Mouse (Mus musculus) stomach, postnatal 0 days (tissue): ENCODE measurements around the gene Mrpl46. TPM values are rescaled to one million over a fixed set of nuclear protein-coding genes. Genes with fewer than 3 reads are reported as not detected.

Source experiments
- ATAC-seq: fragments of 200-750 bp; cut with Nextera tagmentation; 2 replicates; pipeline ENCODE4 v1.8.0; 2017; ENCODE audit not compliant: low FRiP score, low TSS enrichment
- DNase-seq: peaks from one replicate; pipeline ENCODE4 v3.0.0-alpha.2; 2016; ENCODE audit warnings: low spot score
- H3K27ac ChIP-seq: fragments of 300-500 bp; sonication (generic); replicated peaks from 2 replicates; pipeline ENCODE4 v1.5.1; 2014; ENCODE audit warnings: mild to moderate bottlenecking, control low read depth
- H3K27me3 ChIP-seq: fragments of 300-500 bp; sonication (generic); 2 replicates; pipeline ENCODE4 v1.6.1; 2014; ENCODE audit warnings: low read length; ENCODE audit not compliant: control insufficient read depth, insufficient read depth
- H3K36me3 ChIP-seq: fragments of 300-500 bp; sonication (generic); 2 replicates; pipeline ENCODE4 v1.6.1; 2014; ENCODE audit warnings: low read length, mixed read lengths; ENCODE audit not compliant: control insufficient read depth, insufficient read depth
- H3K4me1 ChIP-seq: fragments of 300-500 bp; sonication (generic); replicated peaks from 2 replicates; pipeline ENCODE4 v1.6.1; 2014; ENCODE audit warnings: antibody characterized with exemption; ENCODE audit not compliant: control insufficient read depth, insufficient read depth
- H3K4me2 ChIP-seq: fragments of 300-500 bp; sonication (generic); replicated peaks from 2 replicates; pipeline ENCODE4 v1.6.1; 2014; ENCODE audit warnings: low read depth, mild to moderate bottlenecking, control low read depth, moderate library complexity
- H3K4me3 ChIP-seq: fragments of 300-500 bp; sonication (generic); 2 replicates; pipeline ENCODE4 v1.5.1; 2014; ENCODE audit warnings: low read depth, low read length, control low read depth
- H3K9ac ChIP-seq: fragments of 300-500 bp; sonication (generic); 2 replicates; pipeline ENCODE4 v1.6.1; 2014; ENCODE audit warnings: mild to moderate bottlenecking, low read length, control low read depth, mixed read lengths
- H3K9me3 ChIP-seq: fragments of 300-500 bp; sonication (generic); 2 replicates; pipeline ENCODE4 v1.6.1; 2016; ENCODE audit warnings: low read length; ENCODE audit not compliant: control insufficient read depth
- CTCF ChIP-seq: IDR thresholded peaks from 2 replicates; pipeline ENCODE4 v1.5.1; 2016; ENCODE audit warnings: antibody characterized with exemption, low read depth, mild to moderate bottlenecking, moderate library complexity
- EP300 ChIP-seq: optimal IDR thresholded peaks from 2 replicates; pipeline ENCODE3; 2016; ENCODE audit warnings: antibody characterized with exemption
- WGBS: fragments of 180-500 bp; shearing (Covaris S2); extraction: QIAGEN DNeasy Blood & Tissue Kit; methylation state at CpG from one replicate; pipeline ENCODE4 v1.1.7; 2014; 5-methylcytosine and 5-hydroxymethylcytosine counted together
- polyA plus RNA-seq: library from polyadenylated mRNA; unstranded; fragments of >200 nt; fragmentation: Nextera tagmentation; extraction: Ambion mirVana; gene quantifications from 2 replicates; pipeline ENCODE4 v1.2.1, GENCODE M21; 2015

Gene Mrpl46
- polyA plus RNA-seq, 1 experiment from 2014 or later: 55.5 TPM

GRCm38 (mm10) chr7:78778741-78779140 is 4.6 kb downstream of the Mrpl46 start:
- 89% methylated on average over 5 of the region's 5 CpGs for WGBS
- Histone ChIP-seq H3K27ac (no peak overlapping the region), H3K36me3 (peaks cover 15% of the 10 kb centered on the region), H3K4me2 (no peak overlapping the region), H3K4me3 (no peak overlapping the region), H3K9me3 (no peaks in the 10 kb centered on the region), H3K4me1 (peaks cover 5% of the 10 kb centered on the region; the same call in 1 of the 2 replicates), H3K27me3 (no peaks in the 10 kb centered on the region), H3K9ac (no peak overlapping the region)
- no peak for DNase-seq
- ATAC-seq: no peak
- TF ChIP-seq CTCF: no peak

DNA sequence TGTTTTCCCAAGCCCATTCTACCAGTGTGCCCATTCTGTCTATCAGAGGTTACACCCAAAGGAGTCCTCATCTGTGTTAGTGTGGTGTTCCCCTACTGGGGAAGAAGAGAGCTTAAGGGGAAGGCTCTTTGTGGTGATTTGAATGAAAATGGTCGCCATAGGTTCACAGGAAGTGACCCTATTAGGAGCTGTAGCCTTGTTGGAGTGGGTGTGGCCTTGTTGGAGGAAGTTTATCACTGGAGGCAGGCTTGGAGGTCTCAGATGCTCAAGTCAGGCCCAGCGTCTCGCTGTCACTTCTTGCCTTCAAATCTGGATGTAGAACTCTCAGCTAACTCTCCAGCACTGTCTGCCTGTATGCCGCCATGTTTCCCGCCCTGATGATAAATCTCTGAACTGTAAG is 12.4 kb downstream of the Mrpl46 start:
- no peaks in the 10 kb centered on the region for H3K9me3 ChIP-seq
- no peak overlapping the region for H3K9ac ChIP-seq
- H3K4me2 ChIP-seq: no peak overlapping the region
- peaks cover 9% of the 10 kb centered on the region; the same call in 1 of the 2 replicates for H3K36me3 ChIP-seq
- no peak overlapping the region for H3K4me3 ChIP-seq
- no peak for ATAC-seq
- WGBS: 88% methylated on average over 5 of the region's 5 CpGs
- DNase-seq: no peak
- H3K4me1 ChIP-seq: 0 out of 2 replicates have a peak, but pooled peaks cover 2% of the 10 kb centered on the region
- no peak overlapping the region for H3K27ac ChIP-seq
- no peak for TF ChIP-seq EP300
- H3K27me3 ChIP-seq: no peaks in the 10 kb centered on the region

- Histone ChIP-seq H3K4me1 (0 out of 2 replicates have a peak, but pooled peaks cover 2% of the 10 kb centered on the region), H3K9me3 (no peaks in the 10 kb centered on the region), H3K4me3 (no peak overlapping the region), H3K36me3 (0 out of 2 replicates have a peak, but pooled peaks cover 3% of the 10 kb centered on the region), H3K9ac (no peak overlapping the region), H3K4me2 (no peak overlapping the region), H3K27ac (peak overlapping the region; percentile 49; the same call in 1 of the 2 replicates), H3K27me3 (no peaks in the 10 kb centered on the region)
- WGBS: 18% methylated on average over 7 of the region's 7 CpGs
- no peak for TF ChIP-seq CTCF
- TF ChIP-seq EP300: no peak
- peak; percentile 44; the same call in 1 of the 2 replicates for ATAC-seq
- no peak for DNase-seq
Measured at GRCm38 (mm10) chr7:78769075-78769652, 14.2 kb downstream of the Mrpl46 start.

GRCm38 (mm10) chr7:78767929-78768531 is 15.3 kb downstream of the Mrpl46 start:
- no peak for ATAC-seq

GRCm38 (mm10) chr7:78766019-78766683 is 17.2 kb downstream of the Mrpl46 start:
- Histone ChIP-seq H3K9ac (no peak overlapping the region), H3K27ac (no peak overlapping the region), H3K4me3 (no peak overlapping the region), H3K27me3 (no peaks in the 10 kb centered on the region), H3K4me2 (no peak overlapping the region), H3K4me1 (0 out of 2 replicates have a peak, but pooled peaks cover 2% of the 10 kb centered on the region), H3K36me3 (no peaks in the 10 kb centered on the region), H3K9me3 (no peaks in the 10 kb centered on the region)
- DNase-seq (peak; percentile 75), ATAC-seq (peak; percentile 22; the same call in 1 of the 2 replicates)
- WGBS: 23% methylated on average over 18 of the region's 18 CpGs
- TF ChIP-seq EP300 (no peak), CTCF (peak; percentile 91)

More at GRCm38 (mm10) chr7:78767929-78768531, 15.3 kb downstream of the Mrpl46 start:
- 92% methylated on average over 12 of the region's 12 CpGs for WGBS
- TF ChIP-seq CTCF: no peak
- TF ChIP-seq EP300: no peak
- H3K4me1 ChIP-seq: 0 out of 2 replicates have a peak, but pooled peaks cover 2% of the 10 kb centered on the region
- H3K9ac ChIP-seq: no peak overlapping the region
- no peaks in the 10 kb centered on the region for H3K27me3 ChIP-seq
- DNase-seq: no peak
- no peak overlapping the region for H3K27ac ChIP-seq
- no peaks in the 10 kb centered on the region for H3K9me3 ChIP-seq
- no peaks in the 10 kb centered on the region for H3K36me3 ChIP-seq
- no peak overlapping the region for H3K4me3 ChIP-seq
- H3K4me2 ChIP-seq: no peak overlapping the region
